Mouse (Mus musculus): ENCODE data around the gene Atp2b2. TPM values are rescaled to one million over a fixed set of nuclear protein-coding genes. Genes with fewer than 3 reads are reported as not detected.
A peak's percentile ranks its signal among the peaks of the same experiment; 100 is the strongest.

The Atp2b2 gene
- total RNA-seq (2015) (not detected in 2 replicates), total RNA-seq (2017) (not detected in 2 replicates)

DNA sequence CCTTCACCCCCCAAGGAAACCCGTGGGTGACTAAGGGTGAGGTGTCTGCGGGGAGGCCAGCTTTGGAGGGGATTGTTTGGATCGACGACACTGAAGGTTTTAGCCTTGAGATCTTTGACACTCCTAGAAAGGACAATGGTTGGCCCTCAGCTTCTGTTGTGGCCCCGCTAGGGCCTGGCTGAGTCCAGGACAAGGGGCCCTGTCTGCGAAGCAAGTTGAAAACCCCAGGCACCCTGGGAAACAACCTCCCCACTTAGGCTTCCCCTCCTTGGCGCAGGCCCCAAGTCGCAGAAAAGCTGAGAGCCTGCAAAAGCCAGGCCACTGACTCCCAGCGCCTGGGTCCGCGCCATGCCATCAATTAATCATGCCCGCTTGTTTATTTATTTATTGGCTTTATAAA is at the start of gene Atp2b2:
Atp2b2 (minus strand) TSS at position 282 of the 400 bp plus-strand sequence.
- ATAC-seq (ENCODE audit: poor library complexity, severe bottlenecking) = no peak

DNA sequence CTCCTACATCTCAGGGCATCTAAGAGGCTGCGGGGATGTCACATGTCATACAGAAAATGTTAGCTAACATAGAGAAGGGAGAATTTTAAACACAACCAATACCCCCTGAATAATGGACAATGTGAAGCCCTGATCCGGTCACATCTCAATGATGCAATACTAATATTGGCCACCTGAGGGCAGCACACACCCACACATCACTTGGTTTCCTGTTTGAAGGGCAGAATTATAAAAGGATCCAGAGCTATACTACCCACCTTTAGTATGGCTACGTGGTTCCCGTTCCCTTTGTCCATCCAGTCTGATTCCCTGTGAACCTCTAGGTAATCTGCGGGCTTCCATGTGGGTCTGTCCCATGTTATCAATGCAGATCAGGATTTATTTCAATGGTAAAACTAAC is 47.2 kb upstream of the Atp2b2 start:
- peak; percentile 56; the same call in 1 of the 2 replicates for ATAC-seq (ENCODE audit: poor library complexity, severe bottlenecking)

DNA sequence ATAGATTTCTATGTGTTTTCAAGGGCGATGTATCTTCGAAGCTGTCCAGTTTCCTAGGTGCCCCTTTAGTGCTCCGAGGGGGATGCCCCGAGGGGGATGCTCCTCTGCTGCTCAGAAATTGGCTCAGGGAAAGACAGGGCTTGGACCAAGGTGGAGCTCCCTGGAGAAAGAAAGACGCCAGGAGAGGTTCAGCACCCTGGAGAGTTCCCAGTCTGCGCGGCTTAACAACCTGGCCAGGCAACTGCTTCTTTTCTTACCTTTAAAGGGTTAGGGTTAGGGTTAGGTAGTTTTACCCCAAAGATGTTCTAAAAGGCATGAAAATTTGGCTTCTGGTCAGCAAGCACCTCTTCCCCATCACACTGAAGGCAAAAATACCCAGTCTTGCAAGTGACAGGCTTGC is 44.7 kb upstream of the Atp2b2 start:
- no peak for ATAC-seq (ENCODE audit: poor library complexity, severe bottlenecking)

DNA sequence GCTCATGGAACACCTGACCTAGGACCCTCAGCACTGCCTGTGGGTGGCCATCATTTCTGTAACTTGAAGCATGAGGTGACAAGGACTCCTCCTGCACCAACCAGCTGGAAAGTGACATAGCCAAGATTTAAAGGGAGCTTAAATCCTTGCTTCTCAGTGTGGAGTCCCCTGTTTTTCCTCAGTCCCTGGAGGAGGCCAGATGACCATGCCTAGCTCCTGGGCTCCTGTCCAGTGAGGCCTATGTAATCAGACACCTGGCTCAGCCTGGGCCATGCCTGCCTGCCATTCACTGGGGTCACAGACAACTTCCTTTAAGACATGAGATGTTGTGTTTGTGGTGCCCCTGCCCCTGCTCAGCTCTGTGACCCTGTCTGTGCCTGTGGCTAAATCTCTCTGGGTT is 36.1 kb upstream of the Atp2b2 start:
- no peak for ATAC-seq (ENCODE audit: poor library complexity, severe bottlenecking)

DNA sequence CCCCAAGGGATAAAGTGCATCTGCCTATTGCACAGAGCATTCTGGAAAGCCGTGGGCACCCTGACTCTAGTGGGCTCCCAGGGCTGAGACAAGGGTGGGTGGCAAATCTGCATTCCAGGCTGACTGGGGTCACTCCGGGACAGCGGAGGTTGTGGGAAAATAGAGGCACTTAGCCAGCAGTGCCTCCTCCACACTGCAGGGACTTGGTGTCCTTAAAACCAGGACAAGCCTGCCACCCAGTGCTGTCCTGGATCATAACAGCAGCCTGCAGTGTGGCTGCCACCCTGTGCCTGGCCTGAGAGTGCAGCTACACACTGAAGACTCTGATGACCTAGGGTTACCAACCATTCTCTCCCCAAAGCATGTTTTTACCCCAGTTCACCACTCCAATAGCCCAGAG is 34.1 kb upstream of the Atp2b2 start:
- no peak for ATAC-seq (ENCODE audit: poor library complexity, severe bottlenecking)

DNA sequence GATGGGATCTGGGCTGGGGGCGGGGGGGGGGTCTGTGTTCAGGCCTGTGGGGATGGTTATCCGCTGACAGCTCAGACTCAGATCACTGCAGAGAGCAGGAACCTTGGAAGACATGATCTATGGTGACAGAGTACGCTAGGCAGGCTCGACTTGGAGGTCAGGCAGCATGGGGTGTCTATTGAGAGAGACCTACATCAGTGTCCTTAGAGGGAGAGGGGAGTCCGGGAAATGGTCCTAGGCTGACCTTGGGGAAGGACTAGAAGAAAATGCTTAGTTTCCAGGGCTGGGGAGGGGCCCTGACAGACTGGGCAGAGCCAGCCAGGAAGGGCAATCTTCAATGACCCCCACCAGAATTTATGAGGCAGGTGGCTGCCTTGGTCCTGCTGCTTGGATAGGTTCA is 33.6 kb upstream of the Atp2b2 start:
- ATAC-seq (ENCODE audit: poor library complexity, severe bottlenecking) = no peak

DNA sequence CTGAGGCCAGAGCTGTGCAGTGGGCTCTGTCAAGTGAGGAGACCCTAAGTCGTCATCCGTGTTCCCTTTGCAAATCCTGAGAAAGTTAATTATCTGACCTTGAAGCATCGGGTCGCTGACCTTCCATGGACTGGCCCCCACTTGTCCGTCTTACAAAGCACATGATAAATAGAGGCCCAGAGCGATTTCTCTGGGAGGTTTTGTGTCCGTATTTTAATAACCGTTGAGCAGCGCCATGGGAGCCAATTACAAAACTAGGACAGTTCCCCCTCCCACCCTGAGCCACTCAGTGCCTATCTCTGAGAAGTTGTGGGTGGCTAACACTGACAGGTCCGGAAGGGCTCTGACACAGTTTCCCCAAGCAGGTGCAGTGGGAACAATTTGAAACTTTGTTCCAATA is 32.5 kb upstream of the Atp2b2 start:
- ATAC-seq (ENCODE audit: poor library complexity, severe bottlenecking) = no peak

DNA sequence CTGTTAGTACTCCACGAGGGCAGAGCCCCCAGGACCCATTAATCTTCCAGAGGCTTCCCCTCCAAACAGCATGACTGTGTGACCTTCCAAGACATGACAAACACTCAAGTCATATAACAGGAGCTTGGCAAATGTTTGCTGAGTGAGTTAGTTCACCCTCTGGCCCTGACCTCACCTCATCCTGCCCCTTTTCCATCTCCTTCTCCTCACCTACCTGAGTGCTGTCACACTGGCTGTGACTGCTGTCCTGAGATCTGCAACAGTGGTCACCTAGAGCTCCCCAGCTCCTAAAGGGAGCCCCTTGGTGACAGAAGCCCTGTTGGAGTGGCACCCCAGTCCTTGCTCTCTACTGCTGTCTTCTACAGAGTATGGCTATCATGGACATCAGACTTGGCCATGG is 31.8 kb upstream of the Atp2b2 start:
- no peak for ATAC-seq (ENCODE audit: poor library complexity, severe bottlenecking)

DNA sequence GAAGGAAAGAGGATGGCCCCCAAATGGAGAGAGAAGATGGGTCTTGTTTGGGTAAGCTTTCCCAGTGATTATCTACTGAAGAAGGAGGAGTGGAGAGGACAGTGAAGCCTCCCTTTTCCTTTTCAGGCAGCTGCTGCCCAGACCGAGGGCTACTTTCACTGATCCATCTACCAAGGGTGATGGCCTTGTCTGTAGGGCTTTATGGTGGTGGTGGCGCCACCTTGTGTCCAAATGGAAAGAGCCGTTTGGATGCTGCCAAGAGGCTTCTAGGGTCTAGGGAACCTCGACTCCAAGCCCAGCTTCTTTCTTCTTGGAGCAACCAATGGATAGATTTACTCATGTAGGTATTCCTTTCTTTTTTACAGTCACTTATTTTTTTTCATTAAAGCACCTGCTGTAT is 29.2 kb upstream of the Atp2b2 start:
- no peak for ATAC-seq (ENCODE audit: poor library complexity, severe bottlenecking)

DNA sequence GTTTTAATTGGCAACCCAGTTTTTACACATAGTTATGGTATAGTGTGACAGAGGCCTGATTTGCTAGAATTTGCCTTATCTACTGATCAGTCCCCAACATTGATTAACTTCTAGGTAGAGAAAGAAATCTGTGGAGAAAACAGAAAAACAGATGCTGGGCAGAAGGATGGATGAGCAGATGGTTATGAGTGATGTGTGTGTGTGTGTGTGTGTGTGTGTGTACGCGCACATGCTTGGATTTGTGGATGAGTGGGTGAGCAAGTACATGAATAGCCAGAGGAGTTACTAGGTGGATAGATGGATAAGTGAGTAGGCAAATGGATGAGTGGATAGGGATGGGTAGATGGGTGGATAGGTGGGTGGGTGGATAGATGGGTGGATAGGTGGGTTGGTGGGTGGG is 20.7 kb upstream of the Atp2b2 start:
- ATAC-seq (ENCODE audit: poor library complexity, severe bottlenecking) = no peak

DNA sequence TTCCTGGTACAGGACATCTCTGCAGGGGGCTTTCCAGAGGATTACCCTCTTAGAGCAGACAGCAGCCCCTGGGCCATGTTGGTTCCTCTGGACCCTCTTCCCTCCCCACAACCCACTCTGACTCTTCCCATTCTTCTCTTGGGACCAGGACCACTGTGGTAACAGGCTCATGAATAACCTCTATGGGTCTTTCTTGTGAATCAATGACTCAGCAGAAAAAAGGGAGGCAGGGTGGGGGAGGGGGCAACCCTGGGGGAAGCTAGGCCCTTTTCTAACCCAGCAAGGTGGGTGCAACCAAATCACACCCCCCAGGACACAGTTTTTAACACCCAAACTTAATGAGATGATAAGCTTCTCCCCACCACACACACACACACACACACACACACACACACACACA is 20.3 kb upstream of the Atp2b2 start:
- no peak for ATAC-seq (ENCODE audit: poor library complexity, severe bottlenecking)

DNA sequence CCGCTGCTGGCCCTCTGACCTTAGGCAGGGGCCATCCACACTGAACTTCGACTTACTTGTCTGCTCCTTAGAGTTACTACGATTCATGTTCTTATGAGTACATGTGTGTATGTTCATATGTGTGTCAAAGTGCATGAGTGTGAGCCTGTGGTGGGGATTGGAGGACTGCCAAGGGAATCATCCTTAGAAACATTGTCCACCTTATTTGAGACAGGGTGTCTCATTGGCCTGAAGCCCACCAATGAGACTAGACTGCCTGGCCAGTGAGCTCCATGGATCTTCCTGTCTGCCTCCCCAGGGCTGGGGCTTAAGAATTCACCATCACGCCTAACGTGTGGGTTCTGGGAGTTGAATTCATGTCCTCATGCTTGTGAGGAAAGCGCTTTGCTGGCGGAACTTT is 16.8 kb upstream of the Atp2b2 start:
- ATAC-seq (ENCODE audit: poor library complexity, severe bottlenecking) = no peak

DNA sequence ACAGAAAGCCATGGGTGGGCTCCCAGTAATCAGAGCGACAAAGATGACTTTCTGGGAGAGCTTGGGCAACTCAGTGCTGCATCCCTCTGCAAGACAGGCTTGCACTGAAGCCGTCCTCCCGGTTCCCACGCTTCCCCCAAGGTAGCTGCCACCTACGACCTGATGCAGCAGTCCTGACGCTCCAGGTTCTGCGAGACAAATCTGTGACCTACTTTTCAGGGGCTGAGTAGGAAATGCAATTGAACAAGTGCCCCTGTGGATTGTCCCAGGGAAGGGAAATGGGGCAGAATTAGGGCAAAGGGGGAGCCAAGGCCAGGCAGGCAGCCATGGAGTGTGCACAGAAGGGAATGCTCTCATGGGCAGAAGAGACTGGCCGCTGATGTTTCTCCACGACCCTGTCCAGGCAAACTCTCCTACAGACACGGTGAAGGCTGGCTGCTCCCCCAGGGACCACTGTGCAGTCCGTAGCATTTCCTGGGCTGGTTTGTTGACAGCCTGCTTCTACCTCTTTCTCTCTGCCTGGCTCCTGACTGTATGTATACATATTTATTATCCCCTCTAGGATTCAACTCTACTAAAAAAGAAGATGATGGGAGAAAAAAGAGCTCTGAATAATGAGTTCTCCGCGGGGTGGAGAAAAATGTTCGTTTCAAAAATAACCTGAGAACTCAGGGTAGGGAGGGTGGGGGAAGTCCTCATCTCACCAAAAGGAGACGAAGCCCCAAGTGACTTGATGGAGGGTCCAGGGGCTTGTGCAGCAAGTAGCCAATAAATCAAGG is 15.8 kb upstream of the Atp2b2 start:
- ATAC-seq (ENCODE audit: poor library complexity, severe bottlenecking) = no peak

DNA sequence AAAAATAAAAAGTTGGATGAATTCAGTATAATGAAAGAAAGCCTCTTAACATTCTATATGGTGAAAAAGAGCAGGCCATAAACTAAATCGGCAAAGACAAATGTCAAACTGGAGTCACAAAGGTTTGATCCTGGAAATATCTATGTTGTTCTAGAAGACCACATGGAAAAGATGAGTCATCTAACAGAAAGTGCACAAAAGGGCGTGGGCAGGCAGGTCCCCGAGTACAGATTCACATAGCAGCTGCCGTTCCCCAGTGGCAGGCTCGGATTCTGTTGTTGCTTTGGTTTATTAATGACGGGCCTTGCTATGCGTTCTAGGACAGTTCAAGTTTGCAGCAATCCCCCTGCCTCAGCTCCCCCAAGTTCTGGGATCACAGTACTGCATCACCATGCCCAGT is 12.9 kb upstream of the Atp2b2 start:
- no peak for ATAC-seq (ENCODE audit: poor library complexity, severe bottlenecking)

DNA sequence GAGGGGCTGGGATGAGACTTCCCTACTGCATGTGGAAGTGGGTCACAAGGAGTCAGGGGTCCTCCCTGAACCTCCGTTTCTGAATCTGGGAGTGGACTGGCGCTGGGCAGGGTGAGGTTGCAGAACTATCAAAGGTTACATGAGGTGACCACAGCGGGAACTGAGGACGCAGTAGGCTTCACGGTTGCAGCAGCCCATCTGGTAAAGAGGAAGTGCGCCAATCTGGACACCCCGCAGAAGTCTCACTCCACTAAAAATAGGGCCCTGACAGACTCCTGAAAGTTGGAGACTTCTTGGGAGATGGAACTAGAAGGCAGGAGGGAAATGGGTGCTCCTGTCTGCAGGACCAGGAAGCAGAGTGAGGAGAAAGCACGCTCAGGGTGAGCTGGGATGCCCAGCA is 2.5 kb upstream of the Atp2b2 start:
- ATAC-seq (ENCODE audit: poor library complexity, severe bottlenecking) = peak; percentile 69

DNA sequence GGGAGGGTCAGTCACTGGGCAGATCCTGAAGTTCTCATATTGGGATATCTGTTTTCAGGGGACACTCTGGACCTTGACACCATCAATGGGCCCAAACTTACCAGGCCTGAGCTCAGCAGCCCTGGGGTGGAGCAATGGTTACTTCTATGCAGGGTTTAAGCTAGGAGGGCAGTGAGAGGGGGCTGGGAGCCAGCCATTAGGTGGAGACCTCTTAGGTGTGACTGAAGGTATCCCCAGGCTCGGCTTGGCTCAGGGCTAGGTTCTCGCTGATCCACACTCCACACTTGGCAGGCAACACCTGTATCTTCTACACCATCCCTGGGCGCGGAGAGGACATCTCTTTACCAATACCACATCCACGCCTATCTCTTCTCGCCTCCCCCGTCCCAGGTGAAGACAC is 423 bp upstream of the Atp2b2 start:
- ATAC-seq (ENCODE audit: poor library complexity, severe bottlenecking) = no peak

DNA sequence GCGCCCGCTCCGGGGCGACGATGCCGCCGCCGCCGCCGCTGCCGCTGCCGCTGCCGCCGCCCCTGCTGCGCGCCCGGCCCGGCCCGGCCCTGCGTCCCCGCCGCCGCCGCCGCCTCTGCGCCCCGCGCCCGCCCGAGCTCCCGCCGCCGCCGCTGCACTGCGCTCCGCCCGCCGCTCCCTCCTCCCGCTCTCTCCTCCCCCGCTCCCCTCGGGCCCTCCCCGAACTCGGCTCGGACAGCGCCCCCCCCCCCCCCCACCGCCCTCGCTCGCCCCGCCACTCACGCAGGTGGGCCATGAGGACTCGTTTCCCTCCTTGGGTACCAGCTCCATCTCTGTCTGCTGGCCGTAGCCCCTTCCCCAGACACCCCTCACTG is 515 bp downstream of the Atp2b2 start:
- ATAC-seq (ENCODE audit: poor library complexity, severe bottlenecking) = no peak

DNA sequence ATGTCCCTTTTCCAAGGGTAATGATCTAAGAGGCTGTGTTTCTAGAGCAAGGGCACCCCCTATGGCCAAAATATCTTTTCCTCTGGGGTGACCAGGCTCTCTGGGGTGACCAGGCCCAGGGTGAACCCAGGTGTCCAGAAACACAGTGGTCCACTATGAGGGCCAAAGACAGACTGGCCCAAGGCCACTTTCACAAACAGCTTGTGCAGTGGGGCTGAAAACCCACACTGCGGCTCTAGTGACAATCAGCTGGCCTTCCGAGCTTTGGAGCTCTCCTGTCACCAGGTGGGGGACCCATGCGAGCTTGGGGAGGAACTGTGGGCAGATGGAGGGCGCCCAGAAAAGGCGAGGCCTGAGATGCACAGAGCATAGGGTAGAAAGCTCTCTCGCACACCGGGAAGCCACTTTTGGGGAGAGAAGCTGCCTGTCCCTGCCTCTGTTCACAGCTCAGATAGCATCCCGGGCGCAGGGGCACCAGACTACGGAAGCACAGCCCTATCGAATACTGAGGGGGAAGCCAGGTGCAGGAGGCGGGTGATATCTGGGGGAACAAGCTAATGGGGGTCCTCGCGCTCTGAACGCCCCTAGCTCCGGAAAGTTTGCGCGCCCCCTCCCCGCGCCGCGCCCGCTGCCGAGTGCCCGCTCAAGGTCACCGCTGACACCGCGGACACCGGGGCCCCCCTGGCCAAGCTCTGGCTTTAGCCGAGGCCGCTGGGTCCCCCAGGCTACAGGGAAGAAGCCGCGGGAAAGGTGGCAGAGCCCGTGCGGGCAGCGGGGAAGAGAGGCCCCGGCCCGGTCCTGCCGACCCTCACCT is 1.1 kb downstream of the Atp2b2 start:
- ATAC-seq (ENCODE audit: poor library complexity, severe bottlenecking) = no peak

DNA sequence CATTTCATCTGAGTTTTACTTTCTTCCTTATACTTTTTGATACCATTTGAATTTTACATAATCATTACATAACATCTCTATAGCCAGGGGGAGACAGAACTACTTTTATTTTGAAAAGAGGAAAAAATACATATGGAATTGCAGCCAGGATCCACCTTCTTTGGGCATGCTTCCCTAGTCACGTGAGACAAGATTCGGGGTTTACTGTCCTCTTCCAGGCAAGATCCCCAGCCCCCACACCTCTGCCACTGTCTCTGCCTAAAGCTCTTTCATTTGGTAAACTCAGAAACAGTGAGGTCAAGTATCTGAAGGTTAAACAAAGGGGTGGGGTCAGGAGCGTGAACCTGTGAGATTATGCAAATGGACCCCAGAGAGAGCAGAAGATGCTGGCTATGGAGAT is 6.7 kb downstream of the Atp2b2 start:
- ATAC-seq (ENCODE audit: poor library complexity, severe bottlenecking) = no peak

DNA sequence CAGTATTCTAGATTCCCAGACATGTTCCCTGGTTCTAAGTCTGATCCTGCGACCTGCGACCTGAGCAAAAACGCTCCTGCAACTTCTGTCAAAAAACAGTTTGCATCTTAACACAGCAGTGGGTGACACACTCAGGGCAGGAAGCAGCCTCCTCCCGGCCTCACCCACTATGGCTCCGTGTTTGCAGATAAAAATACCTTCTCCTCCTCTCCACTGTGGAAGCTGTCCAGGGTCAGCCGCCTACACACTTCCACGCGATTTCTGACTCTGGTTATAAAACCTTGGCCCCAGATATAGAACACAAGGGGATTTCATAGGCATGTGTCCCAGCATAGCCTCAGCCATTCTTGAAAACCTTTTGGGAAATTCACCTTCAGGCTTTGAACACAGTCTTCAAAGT is 9.6 kb downstream of the Atp2b2 start:
- ATAC-seq (ENCODE audit: poor library complexity, severe bottlenecking) = no peak

DNA sequence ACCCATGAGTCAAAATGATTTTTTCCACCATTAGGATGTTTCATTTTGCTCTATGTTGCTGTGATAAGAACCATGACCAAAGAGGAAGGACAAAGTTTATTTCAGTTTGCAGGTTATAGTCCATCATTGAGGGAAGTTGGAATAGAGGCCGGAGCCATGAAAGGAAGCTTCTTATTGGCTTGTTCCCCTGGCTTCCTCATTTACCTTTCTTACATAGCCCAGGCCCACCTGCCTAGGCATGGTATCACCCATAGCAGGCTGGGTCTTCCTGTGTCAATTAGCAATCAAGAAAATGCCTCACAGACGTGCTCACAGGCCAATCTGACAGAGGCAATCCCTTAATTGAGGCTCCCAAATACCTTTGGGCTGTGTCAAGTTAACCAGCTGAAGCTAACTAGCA is 18.6 kb downstream of the Atp2b2 start:
- ATAC-seq (ENCODE audit: poor library complexity, severe bottlenecking) = no peak

DNA sequence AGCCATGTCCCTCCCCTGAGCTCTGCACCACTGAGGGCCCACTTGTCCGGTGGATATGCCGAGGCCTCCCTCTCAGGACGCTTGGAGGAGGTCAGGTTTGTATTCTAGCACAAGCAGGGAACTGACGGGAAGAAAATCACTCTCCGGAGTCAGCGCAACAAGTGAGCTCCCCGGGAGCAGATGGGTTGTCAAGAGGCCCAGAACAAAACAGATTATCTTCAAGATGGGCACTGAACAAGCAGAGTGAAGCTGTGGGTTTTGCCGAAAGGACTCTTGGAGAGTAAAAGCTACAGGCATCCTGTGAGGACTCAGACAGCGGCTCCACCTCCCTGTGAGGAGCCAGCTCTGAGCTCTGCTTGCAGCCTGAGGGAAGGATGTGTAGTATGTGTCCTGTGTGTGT is 20.3 kb downstream of the Atp2b2 start:
- ATAC-seq (ENCODE audit: poor library complexity, severe bottlenecking) = no peak

Measured in megakaryocyte, adult 5-6 weeks (primary cell).